Mouse (Mus musculus): ENCODE results near the gene Emc8. TPM values are rescaled to one million over a fixed set of nuclear protein-coding genes. Genes with fewer than 3 reads are reported as not detected.

The Emc8 gene
- total RNA-seq (2021): 10 to 100 TPM; 42.7 to 47.2 TPM
- long read RNA-seq, experiment 1, full-length matches to known transcripts: 30 of 34 reads
- long read RNA-seq, experiment 1, partial matches to known transcripts: 0 of 34 reads
- long read RNA-seq, experiment 1, other reads (novel, unspliced or antisense): 4 of 34 reads
- long read RNA-seq, experiment 2, full-length matches to known transcripts: 39 of 42 reads
- long read RNA-seq, experiment 2, partial matches to known transcripts: 1 of 42 reads
- long read RNA-seq, experiment 2, other reads (novel, unspliced or antisense): 2 of 42 reads

DNA sequence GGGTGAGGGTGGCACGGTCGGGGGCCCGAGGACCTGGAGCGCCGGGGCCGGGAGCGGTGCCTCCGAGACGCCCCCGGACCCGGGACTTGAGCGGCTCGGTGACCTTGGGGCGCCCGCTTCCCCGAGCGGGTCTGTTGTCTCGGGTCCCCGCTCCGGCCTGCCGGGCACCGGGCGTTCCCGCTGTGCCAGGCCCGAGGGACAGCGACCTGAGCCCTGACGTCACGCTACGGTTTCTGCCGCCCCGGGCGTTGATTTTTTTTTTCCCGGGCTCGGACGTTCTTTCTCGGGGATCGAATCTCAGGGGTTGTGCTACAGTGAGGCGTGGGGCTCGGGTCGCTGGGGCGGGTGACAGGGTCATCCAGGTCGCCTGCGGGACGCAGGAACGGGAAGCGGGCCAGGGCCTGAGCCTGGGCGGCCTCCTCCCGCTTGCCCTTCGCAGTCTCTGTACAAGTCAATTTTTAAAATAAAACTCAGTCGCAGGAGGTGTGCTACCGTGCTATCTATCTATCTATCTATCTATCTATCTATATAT, at the start of gene Emc8:
TSS of gene Emc8 (minus strand) at position 200 of the 532 bp plus-strand sequence.
- DNase-seq: peak; percentile 55

DNA sequence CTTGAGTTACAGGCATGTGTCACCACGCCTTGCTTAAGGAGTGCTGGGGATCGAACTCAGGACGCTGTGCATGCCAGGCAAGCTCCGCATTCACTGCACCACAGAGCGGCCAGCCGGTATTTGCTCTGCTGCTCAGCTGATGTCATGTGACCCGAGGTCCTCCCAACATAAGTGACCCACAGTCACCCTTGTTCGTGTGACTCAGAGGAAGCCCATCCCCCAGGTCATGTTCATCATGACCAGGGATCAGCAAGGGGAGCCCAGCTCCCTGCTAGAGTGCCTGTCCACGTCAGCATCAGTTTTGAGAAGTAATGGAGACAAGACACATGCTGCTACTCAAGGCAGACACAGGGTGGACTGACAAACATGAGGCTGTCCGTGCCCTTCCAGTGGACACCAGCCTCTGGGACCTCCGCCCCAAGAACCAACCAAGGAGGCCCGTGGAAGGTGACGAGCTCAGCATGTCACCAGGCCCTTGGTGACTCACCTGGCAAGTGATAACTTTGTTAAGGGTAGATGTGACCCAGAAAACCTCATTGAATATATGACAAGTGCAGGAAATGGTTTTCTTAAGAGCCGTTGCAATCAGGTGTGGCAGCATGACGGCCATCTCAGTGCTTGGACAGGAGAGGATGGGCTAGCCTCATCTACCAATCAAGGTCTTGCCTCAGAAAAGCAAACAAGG, 47.8 kb upstream of the Emc8 start:
- DNase-seq: no peak

DNA sequence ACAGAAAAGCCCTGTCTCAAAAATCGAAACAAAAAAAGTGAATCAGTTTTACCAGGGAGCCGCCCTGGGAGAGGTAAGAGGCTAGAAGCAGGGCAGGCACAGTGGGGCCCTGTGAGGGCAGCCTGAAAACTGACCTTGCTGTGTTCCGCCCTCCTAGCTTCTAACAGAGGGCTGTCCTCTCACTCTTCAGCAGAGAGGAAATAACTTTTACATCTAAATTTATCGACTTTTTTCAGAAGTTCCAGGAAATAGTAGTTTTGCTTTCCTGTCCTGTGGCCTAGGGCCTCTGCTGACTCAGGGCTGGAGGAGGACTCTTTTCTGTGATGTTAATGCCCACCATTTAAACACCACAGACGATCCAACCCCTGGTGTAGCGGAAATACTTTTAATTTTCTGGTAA, 46.8 kb upstream of the Emc8 start:
- no peak for DNase-seq

DNA sequence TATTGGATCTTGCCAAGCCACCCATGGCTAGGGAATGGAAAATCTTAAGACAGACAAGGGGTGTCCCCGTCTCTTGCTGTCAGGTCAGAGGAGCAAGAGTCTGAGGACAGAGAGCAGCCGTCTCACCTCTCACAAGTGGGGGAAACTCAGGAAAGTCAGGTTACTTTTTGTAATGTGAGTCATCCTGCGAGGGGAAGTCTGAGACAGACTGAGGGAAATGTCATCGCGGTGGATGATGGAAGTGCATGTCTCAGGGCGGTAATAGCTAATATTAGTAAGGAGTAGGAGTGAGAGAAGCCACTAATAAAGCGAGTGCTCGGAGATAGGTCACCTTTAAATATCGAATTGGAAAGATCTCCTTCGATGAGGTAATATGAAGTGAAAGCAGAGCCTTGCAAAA, 40.8 kb upstream of the Emc8 start:
- DNase-seq: no peak

DNA sequence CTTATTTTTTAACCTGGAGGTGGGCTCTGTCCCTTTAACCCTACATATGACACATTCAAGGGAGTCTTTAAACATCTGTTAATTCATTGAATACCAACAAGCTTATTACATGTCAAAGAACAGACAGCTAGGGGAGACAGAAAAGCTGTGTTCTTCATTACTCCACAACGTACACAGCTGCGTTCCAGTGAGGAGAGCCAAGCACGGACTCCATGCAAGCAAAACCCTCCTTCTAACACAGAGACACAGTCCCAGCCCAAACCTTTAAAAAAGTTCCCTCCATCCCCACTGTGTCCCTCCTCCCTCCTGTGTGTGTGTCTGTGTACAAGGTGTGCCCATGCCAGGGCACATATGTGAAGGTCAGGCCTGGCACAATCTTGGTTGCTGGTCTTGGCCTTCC, 37.8 kb upstream of the Emc8 start:
- DNase-seq: no peak

DNA sequence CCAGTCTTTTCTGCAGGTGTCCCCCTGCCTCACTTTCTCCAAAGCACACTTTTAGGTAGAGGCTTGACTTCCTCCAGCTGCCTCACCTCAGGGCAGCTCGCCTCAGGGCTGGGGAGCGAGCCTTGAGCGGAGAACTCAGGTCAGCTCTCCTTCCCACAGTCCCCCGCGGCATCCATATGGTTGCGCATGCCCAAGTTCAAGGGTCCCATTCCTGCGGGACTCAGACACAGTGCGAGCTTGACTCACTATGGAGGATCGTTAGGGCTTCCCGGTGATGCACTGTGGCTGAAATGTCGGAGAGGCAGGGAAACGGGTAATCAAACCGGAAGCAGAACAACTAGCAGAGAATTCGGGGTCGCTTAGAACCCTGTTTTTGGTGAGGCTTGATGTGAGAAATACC, 36.8 kb upstream of the Emc8 start:
- DNase-seq: no peak

DNA sequence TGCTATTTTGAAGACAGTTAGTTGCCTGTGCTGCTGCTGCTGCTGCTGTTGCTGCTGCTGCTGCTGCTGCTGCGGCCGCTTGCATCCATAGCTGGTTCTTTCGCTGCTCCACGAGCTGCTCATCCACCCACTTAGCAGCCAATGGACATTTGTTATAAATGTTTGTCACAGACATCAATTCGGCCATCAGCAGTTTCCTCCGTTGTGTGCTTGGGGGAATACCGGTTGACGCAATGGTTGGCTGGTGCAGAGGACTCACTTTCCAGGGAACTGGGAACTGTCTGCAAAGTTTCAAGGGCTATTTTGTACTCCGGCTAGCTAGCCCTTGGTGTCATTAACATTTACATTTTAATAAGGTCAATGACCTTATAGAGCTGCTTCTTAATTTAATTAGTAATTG, 35.8 kb upstream of the Emc8 start:
- no peak for DNase-seq

DNA sequence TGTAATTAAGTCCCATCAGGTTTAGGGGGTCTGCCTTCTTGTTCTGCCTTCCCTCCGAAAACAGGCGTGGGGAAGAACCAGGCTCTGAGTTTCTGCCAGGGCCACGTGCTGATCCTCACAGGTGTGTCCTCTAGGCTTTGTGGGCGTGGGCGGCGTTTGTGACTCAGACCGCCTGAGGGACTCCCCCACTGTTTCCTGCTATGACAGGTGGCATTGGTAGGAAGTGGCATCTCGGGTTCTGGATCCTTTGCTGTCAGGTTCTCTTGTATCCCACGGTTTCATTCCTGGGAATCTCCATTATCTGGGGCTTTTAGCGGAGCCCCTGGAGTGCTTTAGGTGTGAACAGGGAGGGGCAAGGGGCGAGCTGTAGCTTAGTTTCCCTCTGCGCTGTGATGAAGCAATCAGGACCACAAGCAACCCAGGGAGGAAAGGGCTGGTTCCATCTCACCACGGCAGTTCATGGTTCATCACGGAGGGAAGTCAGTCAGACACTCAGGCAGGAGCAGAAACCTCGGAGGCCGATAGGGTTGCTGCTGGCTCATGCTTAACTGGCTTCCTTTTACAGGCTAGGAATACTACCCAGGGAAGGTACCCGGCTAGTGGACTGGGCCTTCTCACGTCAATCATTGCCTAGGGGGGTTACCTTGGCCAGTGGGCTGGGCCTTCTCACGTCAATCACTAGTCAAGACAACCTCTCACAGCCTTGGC, 33.5 kb upstream of the Emc8 start:
- no peak for DNase-seq

DNA sequence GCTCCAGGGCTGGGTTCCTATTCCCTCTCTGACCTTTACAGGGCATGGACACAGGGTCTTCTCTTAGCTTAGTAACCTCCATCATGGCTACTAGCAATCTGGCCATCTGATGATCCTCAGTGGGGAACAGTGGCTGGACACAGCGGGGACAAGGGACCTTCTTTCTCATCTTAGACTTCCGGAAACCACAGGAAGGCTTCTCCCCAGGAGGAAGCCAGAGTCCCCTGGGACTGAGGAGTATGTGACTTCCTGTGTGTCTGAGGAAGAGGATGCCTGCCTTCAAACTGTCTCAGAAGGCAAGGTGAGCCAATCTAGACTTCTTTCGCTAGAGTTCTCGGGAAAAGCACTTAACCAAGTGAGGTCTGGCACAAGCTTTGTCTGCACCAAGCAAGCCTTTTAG, 31.7 kb upstream of the Emc8 start:
- DNase-seq: no peak

DNA sequence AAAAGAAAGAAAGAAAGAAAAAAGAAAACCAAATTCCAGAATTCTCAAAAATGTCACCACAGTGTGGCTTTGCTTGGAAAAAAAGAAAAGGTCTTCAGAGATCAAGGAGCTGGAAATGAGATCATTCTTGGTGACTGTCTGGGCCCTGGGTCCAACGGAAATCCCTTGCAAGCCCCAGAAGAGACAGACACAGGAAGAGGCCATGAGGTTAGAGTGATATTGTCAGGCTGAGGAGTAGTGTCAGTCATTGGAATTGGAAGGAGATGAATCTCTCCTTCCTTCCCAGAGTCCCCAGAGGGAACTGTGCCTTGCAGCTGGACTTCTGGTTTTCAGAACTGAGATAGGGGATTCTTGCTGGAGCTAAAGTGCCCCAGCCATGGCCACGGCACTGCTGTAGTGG, 31.2 kb upstream of the Emc8 start:
- DNase-seq: no peak

DNA sequence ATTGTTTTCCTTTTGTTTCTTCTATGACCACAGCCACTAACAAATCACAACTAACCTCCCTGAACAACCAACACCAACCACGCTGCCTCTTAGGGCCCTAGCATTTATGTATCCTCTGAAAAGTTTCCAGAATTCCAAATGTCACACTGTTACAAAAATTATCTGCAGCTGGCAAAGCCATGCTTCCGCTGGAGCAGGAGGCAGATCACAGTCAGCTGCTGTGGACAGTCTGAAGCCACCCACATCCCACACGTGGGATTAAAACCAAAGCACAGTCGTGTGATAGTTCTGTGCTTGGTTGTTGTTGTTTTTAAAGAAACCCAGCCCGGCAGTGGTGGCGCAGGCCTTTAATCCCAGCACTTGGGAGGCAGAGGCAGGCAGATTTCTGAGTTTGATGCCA, 30.7 kb upstream of the Emc8 start:
- DNase-seq: no peak

DNA sequence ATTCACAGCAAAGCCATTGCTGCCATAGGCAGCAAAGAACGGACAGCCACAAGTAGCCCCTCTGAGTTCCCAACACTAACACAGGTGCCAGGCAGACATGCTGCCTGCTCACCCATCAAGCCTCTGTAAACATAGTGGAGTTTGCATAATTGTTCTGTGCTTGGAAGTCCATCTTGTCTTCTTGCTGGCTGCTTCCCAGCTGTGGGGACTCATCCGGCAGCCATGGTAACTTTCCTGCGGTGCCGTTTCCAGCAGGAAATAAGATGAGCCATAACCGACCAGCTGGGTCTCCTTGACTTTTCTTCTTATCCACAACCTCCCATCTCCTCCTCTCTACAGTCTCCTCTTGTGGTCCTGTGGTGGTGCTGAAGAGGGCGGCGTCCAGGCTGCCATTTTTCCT, 30.1 kb upstream of the Emc8 start:
- DNase-seq: no peak

DNA sequence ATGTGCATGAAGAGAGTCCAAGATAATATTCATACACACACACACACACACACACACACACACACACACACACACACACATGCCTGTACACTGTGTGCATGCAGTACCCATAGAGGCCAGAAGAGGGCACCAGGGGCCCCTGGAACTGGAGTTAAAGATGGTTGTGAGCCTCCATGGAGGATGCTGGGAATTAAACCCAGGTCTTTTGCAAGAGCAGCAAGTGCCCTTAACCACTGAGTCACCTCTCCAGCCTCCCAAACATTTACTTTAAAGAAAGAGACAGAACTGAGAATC, 29.6 kb upstream of the Emc8 start:
- DNase-seq: no peak

DNA sequence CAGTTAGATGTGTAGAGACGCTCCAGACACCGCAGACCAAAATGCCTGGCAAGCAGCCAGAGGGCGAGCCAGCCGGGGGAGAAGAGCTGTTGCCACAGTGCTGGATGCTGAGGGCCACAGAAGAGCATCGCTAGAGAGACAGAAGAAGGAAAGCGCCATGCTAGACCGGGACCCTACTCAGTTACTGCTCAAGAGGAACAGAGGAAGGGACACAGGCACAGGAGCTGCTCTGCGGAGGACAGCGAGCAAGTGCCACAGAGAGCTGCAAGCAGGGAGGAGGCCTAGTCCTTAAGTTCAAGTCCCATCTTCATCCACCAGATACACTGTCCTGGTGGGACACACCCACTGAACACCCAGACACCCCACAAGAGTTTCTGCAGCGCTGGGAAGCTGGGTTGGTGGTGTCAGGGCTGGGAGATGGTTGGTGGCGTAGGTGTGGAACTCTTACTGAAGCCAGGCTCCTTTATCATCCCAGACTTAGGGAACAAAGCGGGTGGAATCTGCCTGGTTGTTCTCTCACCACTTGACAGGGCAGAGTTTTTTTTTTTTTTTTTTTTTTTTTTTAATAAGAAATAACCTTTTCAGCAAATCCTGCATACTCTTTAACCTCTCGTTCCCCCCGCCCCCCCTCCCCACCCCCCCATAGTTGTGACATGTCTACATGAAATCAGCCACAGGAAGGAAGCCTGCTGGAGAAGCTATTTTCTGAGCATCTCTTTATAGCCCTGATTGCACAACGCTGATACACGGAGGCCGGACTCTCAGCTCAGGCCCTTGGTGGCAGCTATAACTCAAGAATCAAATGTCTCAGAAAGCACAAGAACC, 29.0 kb upstream of the Emc8 start:
- DNase-seq: peak; percentile 74

DNA sequence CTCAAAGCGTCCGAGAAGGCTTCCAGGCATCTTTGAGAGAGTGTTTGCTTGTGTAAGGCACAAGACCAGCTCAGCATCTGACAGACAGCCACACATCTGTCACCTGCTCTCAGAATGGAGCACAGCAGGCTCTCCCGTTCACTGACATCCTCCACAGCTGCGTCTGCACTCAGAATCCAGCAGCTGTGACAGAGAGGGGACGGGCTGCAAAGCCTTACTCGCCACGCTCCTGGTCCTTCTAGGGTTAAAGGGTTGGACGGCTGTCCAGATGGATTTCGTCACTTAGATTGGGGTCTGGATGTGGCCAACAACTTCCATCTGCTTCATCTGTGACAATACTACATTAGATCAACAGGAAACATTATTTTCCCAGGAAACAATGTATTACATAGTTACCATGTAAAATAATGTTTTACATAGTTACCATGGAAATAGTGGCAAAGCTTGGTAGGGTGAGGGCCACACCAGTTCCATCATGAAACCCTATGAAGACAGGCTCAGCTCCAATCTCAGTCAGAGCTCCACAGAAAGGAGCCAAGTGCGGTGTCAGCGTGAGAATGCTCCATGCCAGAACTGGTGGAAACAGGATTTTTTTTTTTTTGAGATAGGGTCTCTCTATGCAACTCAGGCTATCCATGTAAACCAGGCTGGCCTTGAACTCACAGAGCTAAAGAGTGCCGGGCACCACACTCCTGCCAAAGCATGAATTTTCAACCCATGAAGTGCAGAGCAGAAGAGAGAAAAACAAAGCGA, 28.2 kb upstream of the Emc8 start:
- no peak for DNase-seq

DNA sequence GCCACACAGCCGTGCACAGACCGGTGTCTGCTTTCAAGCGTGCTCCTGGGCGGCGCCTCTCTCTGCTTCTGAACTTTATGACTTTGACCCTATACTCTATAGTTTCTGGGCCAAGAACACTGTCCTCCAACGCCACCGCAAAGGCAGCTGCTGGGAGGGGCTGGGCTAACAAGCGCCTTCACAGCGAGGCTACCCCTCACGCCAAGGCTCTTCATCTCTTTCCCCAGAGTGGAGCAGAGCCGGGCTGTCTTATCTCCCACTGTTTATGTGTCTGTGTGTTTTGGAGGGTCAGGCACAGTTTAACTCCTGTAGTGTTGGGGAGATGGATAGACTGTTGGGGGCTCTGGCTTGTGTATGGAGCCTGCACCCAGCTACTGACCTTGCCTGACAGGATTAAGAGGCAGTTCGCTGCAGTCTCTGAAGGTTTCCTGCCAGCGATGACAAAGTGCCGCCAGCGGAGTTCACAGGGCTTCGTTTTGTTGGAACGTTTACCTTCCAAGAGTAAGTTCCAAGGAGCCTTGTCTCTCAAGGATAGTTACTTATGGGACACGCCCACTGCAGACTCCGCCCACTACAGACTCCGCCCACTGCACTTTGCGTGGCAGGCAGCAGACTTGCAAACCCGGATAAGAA, 25.6 kb upstream of the Emc8 start:
- DNase-seq: no peak

DNA sequence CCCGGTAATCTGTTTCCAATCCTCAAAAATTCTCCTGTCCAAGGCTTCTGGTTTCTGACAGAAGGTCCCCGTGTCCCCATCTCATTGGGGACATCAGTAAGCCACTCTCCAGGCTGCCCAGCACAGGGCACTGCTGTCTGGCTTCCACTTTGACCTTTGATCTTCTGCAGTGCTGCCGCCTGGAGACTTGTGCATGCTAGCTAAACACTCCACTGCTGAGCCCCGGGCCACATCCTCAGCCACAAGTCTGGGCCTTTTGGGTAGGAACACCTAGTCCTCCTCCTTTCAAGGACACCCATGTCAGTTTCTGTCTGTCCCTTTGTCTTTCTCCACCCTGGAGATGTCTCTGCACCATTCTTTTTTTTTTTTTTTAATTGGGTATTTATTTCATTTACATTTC, 24.6 kb upstream of the Emc8 start:
- no peak for DNase-seq

DNA sequence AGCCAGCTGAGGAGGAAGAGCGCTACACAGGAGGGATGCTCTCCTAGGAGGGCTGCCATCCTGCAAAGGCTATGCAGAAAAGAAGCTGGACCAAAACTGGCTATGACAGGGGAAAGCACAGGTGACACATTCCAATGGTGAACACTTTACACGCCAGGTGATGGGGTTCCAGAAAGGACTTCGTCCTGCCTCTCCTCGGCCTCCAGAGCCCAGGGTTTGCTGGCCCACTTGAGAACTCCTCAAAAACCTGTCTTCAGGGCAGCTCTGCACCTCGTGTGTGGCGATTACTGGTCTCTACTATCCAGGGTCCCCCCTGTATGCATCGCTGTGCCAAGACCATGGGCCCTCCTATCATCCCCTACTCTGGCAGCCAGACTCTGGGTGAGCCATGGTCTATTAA, 20.1 kb upstream of the Emc8 start:
- DNase-seq: no peak

DNA sequence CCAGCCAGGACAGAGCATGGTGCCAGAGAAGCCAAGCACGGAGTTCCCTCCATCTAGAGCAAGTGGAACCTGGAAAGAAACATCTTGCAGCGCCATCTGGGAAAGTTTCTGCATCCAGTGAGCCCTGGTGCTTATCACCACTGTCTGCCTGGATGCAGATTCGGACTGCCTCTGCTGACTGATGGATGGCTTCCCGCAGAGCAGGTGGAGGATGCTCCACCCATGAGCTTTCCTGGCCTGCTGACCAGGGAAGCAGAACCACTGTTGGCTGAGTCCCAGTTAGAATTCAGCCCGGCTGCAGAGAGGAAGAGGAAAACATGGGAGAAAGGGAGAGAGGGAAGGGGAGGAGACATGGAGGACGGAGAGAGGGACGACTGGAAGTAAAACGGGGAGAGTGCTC, 19.4 kb upstream of the Emc8 start:
- no peak for DNase-seq

DNA sequence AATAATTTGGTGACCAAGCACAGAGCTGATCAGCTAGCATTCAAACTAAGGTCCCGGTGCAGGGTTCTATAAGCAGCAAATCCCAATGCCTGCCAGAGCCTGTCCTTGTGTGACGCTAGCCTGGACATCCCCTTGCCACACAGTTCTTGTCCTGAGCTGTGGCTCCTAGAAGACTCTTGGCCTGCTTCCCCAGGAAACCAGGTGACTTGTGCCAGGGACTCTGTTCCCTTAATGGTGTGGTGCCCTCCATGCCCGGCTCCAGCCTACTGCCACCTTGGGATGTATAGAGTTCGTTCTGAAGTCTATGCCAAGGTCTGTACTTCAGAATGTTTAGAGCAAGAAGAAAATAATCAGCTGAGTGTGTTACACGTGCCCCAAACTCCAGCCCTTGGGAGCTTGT, 18.2 kb upstream of the Emc8 start:
- no peak for DNase-seq

DNA sequence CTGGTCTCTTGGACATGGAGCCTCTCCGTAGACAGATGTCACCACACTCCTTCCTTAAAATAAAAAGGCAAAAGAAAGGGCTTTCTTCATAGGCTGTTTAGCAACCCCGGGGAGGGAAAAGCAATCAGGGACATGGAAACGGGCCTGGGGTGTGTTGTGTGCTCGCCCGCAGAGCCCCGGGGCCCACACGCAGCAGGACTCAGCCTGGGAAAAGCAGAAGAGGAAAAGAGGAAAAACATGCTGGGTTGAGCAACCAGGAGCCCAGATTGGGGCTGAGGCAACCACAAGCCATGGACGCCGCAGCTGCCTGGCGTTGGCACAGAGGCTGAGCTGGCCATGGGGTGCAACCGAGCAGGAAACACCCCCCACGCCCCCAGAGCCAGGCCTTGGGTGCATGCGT, 17.7 kb upstream of the Emc8 start:
- DNase-seq: no peak

DNA sequence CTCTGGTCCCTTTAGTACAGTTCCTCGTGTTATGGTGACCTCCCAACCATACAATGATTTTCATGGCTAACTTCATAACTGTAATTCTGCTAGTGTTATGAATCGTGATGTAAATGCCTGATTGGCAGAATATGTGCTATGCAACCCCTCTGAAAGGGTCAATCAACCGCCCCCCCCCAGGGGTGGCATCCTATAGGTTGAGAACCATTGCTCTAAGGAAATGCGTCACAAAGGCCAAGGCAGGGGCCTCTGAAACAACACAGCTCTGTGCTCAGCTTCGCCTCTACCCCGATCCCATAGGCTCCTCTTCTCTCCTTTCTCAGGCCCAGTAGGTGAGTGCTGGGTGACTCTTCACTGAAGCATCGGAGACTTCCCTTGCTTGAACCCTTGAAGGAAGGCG, 17.2 kb upstream of the Emc8 start:
- no peak for DNase-seq
